Mouse (Mus musculus): Measurements from ENCODE around the gene Glis1. TPM values are rescaled to one million over a fixed set of nuclear protein-coding genes. Genes with fewer than 3 reads are reported as not detected.
A peak's percentile ranks its signal among the peaks of the same experiment; 100 is the strongest.

Gene Glis1
- polyA plus RNA-seq, 2 experiments, result 9.0 to 10.0 TPM

DNA sequence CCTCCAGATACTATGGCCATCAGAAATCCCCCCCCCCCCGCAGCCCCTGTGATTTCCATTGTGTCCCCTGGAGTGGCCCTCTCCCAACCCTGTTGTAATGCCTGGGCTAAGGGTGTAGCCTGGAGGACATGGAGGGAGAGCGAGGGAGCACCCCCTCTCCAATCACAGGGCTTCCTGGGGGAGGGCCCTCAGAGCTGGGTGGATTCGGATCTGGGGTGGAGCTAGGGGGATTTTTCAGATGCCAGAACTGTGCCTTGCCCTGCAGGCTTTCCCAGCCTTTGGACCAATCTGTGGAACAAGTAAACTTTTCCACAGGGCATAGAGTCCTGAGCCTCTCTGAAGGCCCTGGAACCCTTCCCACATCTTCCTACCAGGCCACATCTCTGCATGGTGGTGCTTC lies 116.2 kb downstream of the Glis1 start:
- Histone ChIP-seq H3K9ac (ENCODE audit: low read depth, low read length, severe bottlenecking) (no peak overlapping the region), H3K4me2 (replicated peaks; ENCODE audit: low read depth, low read length, severe bottlenecking) (no peak overlapping the region), H3K27ac (replicated peaks; ENCODE audit: low read depth, low read length) (peak overlapping the region; percentile 48; the same call in 1 of the 2 replicates), H3K4me3 (replicated peaks; ENCODE audit: low read length) (no peak overlapping the region), H3K27me3 (ENCODE audit: control insufficient read depth, insufficient read depth, low read length) (no peaks in the 10 kb centered on the region), H3K4me1 (ENCODE audit: control insufficient read depth, insufficient read depth, low read length) (peaks cover 31% of the 10 kb centered on the region), H3K9me3 (ENCODE audit: control insufficient read depth, low read length) (no peaks in the 10 kb centered on the region), H3K36me3 (ENCODE audit: control insufficient read depth, insufficient read depth, low read length) (no peaks in the 10 kb centered on the region)
- peak; percentile 21 for DNase-seq (ENCODE audit: low spot score)
- TF ChIP-seq POLR2A (IDR thresholded peaks at IDR 0.05; ENCODE audit: borderline replicate concordance, extremely low read depth, insufficient read depth, insufficient read length), result no peak
- WGBS, result 72% methylated on average over 3 of the region's 3 CpGs
- 0 out of 2 replicates have a peak, but pooled peaks have one; percentile 34 for ATAC-seq (ENCODE audit: low FRiP score, low read depth)

DNA sequence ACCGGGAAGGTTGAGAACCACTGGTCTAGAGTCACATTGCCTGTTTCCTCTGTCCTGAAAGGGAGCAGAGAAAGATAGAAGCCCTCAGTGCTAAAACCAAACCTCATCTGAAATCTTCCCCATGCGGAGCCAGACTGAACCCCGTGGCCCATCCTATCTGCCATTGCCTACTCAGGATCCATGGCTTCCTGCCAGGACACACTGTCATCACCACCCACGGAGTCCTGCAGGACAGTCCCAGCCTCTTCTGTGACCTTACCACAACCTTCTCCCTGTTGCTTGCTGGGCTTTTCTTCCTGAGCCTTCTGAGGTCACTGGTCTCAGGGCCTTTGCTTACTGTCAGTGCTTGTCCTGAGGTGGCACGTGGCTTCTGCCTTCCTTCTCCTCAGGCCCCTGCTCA lies 118.3 kb downstream of the Glis1 start:
- H3K4me1 ChIP-seq (ENCODE audit: control insufficient read depth, insufficient read depth, low read length), result peaks cover 24% of the 10 kb centered on the region
- H3K27me3 ChIP-seq (ENCODE audit: control insufficient read depth, insufficient read depth, low read length), result no peaks in the 10 kb centered on the region
- no peak overlapping the region for H3K27ac ChIP-seq (replicated peaks; ENCODE audit: low read depth, low read length)
- H3K36me3 ChIP-seq (ENCODE audit: control insufficient read depth, insufficient read depth, low read length), result no peaks in the 10 kb centered on the region
- ATAC-seq (ENCODE audit: low FRiP score, low read depth) (no peak), DNase-seq (ENCODE audit: low spot score) (no peak)
- 80% methylated on average over 5 of the region's 5 CpGs for WGBS
- no peak overlapping the region for H3K4me2 ChIP-seq (replicated peaks; ENCODE audit: low read depth, low read length, severe bottlenecking)
- no peak for TF ChIP-seq POLR2A (IDR thresholded peaks at IDR 0.05; ENCODE audit: borderline replicate concordance, extremely low read depth, insufficient read depth, insufficient read length)
- no peaks in the 10 kb centered on the region for H3K9me3 ChIP-seq (ENCODE audit: control insufficient read depth, low read length)
- H3K9ac ChIP-seq (ENCODE audit: low read depth, low read length, severe bottlenecking), result no peak overlapping the region
- no peak overlapping the region for H3K4me3 ChIP-seq (replicated peaks; ENCODE audit: low read length)

DNA sequence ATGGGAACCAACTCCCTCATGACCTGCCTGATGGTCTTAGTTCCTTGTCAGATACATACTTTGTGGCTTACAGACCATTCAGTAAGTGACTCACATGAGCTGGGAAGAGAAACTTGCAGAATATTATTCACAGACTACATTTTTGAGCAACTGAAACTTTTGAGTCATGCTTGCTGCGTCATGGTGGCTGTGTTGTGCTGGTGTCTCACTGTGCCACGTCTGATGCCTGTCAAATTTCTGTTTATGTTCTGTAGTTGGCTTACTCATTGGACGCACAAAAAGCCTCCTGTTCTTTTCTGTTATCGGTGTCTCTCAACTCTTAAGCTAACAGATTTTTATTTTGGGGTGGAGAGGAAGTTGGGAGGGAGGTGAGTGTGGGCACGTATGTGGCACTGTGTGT lies 119.4 kb downstream of the Glis1 start:
- no peak for DNase-seq (ENCODE audit: low spot score)
- no peak for ATAC-seq (ENCODE audit: low FRiP score, low read depth)
- Histone ChIP-seq H3K27ac (replicated peaks; ENCODE audit: low read depth, low read length) (no peak overlapping the region), H3K27me3 (ENCODE audit: control insufficient read depth, insufficient read depth, low read length) (no peaks in the 10 kb centered on the region), H3K4me3 (replicated peaks; ENCODE audit: low read length) (no peak overlapping the region), H3K9me3 (ENCODE audit: control insufficient read depth, low read length) (no peaks in the 10 kb centered on the region), H3K4me1 (ENCODE audit: control insufficient read depth, insufficient read depth, low read length) (peaks cover 35% of the 10 kb centered on the region), H3K36me3 (ENCODE audit: control insufficient read depth, insufficient read depth, low read length) (no peaks in the 10 kb centered on the region), H3K4me2 (replicated peaks; ENCODE audit: low read depth, low read length, severe bottlenecking) (no peak overlapping the region), H3K9ac (ENCODE audit: low read depth, low read length, severe bottlenecking) (no peak overlapping the region)
- 72% methylated on average over 5 of the region's 5 CpGs for WGBS
- TF ChIP-seq POLR2A (IDR thresholded peaks at IDR 0.05; ENCODE audit: borderline replicate concordance, extremely low read depth, insufficient read depth, insufficient read length), result no peak

DNA sequence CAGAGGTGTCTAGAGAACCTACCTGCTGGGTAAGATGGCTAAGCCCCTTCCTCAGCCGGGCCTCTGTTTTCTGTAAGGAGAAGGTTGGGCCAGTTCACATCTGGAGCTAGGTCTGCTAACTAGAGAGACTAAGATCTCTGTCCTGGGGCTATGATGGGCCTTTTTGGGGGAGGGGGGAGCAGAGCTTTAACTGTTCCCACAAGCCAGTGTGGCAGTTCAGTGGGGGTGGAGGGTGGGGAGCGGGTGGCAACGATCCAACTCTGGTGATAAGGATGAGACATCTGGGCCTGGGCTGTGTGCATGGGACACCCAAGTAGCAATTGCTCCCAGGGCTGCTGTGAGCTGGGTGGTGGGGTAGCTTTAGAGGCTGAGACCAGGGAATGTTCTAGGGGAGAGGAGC lies 124.4 kb downstream of the Glis1 start:
- Histone ChIP-seq H3K9ac (ENCODE audit: low read depth, low read length, severe bottlenecking) (0 out of 2 replicates have a peak overlapping the region, but pooled peaks have one; percentile 25), H3K9me3 (ENCODE audit: control insufficient read depth, low read length) (no peaks in the 10 kb centered on the region), H3K4me1 (ENCODE audit: control insufficient read depth, insufficient read depth, low read length) (peaks cover 45% of the 10 kb centered on the region), H3K4me3 (replicated peaks; ENCODE audit: low read length) (no peak overlapping the region), H3K27me3 (ENCODE audit: control insufficient read depth, insufficient read depth, low read length) (no peaks in the 10 kb centered on the region), H3K36me3 (ENCODE audit: control insufficient read depth, insufficient read depth, low read length) (no peaks in the 10 kb centered on the region), H3K27ac (replicated peaks; ENCODE audit: low read depth, low read length) (no peak overlapping the region), H3K4me2 (replicated peaks; ENCODE audit: low read depth, low read length, severe bottlenecking) (no peak overlapping the region)
- TF ChIP-seq POLR2A (IDR thresholded peaks at IDR 0.05; ENCODE audit: borderline replicate concordance, extremely low read depth, insufficient read depth, insufficient read length), result no peak
- DNase-seq (ENCODE audit: low spot score) (peak; percentile 30), ATAC-seq (ENCODE audit: low FRiP score, low read depth) (no peak; the same call in 1 of the 2 replicates)
- WGBS, result 54% methylated on average over 3 of the region's 3 CpGs

- no peak for TF ChIP-seq POLR2A (IDR thresholded peaks at IDR 0.05; ENCODE audit: borderline replicate concordance, extremely low read depth, insufficient read depth, insufficient read length)
- no peak for DNase-seq (ENCODE audit: low spot score)
- Histone ChIP-seq H3K36me3 (ENCODE audit: control insufficient read depth, insufficient read depth, low read length) (no peaks in the 10 kb centered on the region), H3K4me2 (replicated peaks; ENCODE audit: low read depth, low read length, severe bottlenecking) (no peak overlapping the region), H3K4me1 (ENCODE audit: control insufficient read depth, insufficient read depth, low read length) (peaks cover 45% of the 10 kb centered on the region), H3K9me3 (ENCODE audit: control insufficient read depth, low read length) (no peaks in the 10 kb centered on the region), H3K4me3 (replicated peaks; ENCODE audit: low read length) (no peak overlapping the region), H3K27ac (replicated peaks; ENCODE audit: low read depth, low read length) (no peak overlapping the region), H3K9ac (ENCODE audit: low read depth, low read length, severe bottlenecking) (no peak overlapping the region), H3K27me3 (ENCODE audit: control insufficient read depth, insufficient read depth, low read length) (no peaks in the 10 kb centered on the region)
- WGBS, result 84% methylated on average over 2 of the region's 2 CpGs
- ATAC-seq (ENCODE audit: low FRiP score, low read depth), result no peak
Observed at GRCm38 (mm10) chr4:107561056-107561455, 126.7 kb downstream of the Glis1 start.

DNA sequence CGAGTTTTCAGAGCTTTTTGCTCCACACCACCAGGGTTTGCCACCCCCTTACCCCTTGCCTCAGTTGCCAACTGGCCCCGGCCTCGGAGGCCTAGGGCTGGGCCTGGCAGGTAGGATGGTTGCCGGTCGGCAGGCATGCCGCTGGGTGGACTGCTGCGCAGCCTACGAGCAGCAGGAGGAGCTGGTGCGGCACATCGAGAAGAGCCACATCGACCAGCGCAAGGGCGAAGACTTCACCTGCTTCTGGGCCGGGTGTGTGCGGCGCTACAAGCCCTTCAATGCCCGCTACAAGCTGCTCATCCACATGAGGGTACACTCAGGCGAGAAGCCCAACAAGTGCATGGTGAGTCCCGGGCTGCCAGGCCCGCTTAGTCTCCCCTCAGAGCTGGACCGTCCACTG lies 133.8 kb downstream of the Glis1 start:
- Histone ChIP-seq H3K36me3 (ENCODE audit: control insufficient read depth, insufficient read depth, low read length) (no peaks in the 10 kb centered on the region), H3K4me3 (replicated peaks; ENCODE audit: low read length) (no peak overlapping the region), H3K9ac (ENCODE audit: low read depth, low read length, severe bottlenecking) (no peak overlapping the region), H3K4me2 (replicated peaks; ENCODE audit: low read depth, low read length, severe bottlenecking) (no peak overlapping the region), H3K27ac (replicated peaks; ENCODE audit: low read depth, low read length) (no peak overlapping the region), H3K4me1 (ENCODE audit: control insufficient read depth, insufficient read depth, low read length) (peaks cover 12% of the 10 kb centered on the region), H3K27me3 (ENCODE audit: control insufficient read depth, insufficient read depth, low read length) (no peaks in the 10 kb centered on the region), H3K9me3 (ENCODE audit: control insufficient read depth, low read length) (no peaks in the 10 kb centered on the region)
- ATAC-seq (ENCODE audit: low FRiP score, low read depth) (no peak), DNase-seq (ENCODE audit: low spot score) (no peak)
- 85% methylated on average over 21 of the region's 21 CpGs for WGBS
- TF ChIP-seq POLR2A (IDR thresholded peaks at IDR 0.05; ENCODE audit: borderline replicate concordance, extremely low read depth, insufficient read depth, insufficient read length), result no peak
